Mouse (Mus musculus) T-helper 17 cell (primary cell): ENCODE results near the gene Mmadhc.

ENCODE experiments used
- in situ Hi-C, 2 experiments: fragments of 300-600 bp; cut with MboI, MseI; formaldehyde crosslinking; loops; 1 replicate in 1 of 2; 2 replicates in 1 of 2; pipeline ENCODE4 v1.15.1; 2025; ENCODE audit warnings: high pct_unique_total_duplicates in 2 of 2

Mmadhc gene

GRCm38 (mm10) chr2:50296109-50296986 lies at the start of gene Mmadhc:
TSS of gene Mmadhc (minus strand) at chr2:50296801.
- in situ Hi-C loops, result loop anchor here (25.0 kb wide), 2 partner anchors 1384 to 1616 kb away; no protein-coding TSS in a partner anchor

- in situ Hi-C loops, result no loop called here
These were observed 47.0 kb upstream of the Mmadhc start for GRCm38 (mm10) chr2:50343598-50343997.

- in situ Hi-C loops, result no loop called here
These were observed 42.5 kb upstream of the Mmadhc start for GRCm38 (mm10) chr2:50339061-50339460.

- in situ Hi-C loops, result no loop called here
These were observed 41.0 kb upstream of the Mmadhc start for GRCm38 (mm10) chr2:50337596-50337995.

- in situ Hi-C loops, result no loop called here
These were observed 35.2 kb upstream of the Mmadhc start for GRCm38 (mm10) chr2:50331716-50332270.

GRCm38 (mm10) chr2:50328181-50328580 lies 31.6 kb upstream of the Mmadhc start:
- in situ Hi-C loops, result no loop called here

GRCm38 (mm10) chr2:50324799-50325198 lies 28.2 kb upstream of the Mmadhc start:
- in situ Hi-C loops, result loop anchor here (25.0 kb wide), 2 partner anchors 513 to 1113 kb away; no protein-coding TSS in a partner anchor

- in situ Hi-C loops, result loop anchor here (10.0 to 25.0 kb wide), 6 partner anchors 508 to 1608 kb away; partner anchors contain the start of gene Rnd3 (in 1 of the 2)
These were observed 10.2 kb upstream of the Mmadhc start for GRCm38 (mm10) chr2:50306663-50307320.

GRCm38 (mm10) chr2:50304824-50305577 lies 8.4 kb upstream of the Mmadhc start:
- in situ Hi-C loops, result loop anchor here (5.0 to 25.0 kb wide), 7 partner anchors 510 to 1610 kb away; partner anchors contain the start of gene Rnd3 (in 1 of the 2)

GRCm38 (mm10) chr2:50296987-50297350 lies 368 bp upstream of the Mmadhc start:
- in situ Hi-C loops, result loop anchor here (25.0 kb wide), 2 partner anchors 1385 to 1615 kb away; no protein-coding TSS in a partner anchor

GRCm38 (mm10) chr2:50295562-50295961 lies 1.0 kb downstream of the Mmadhc start:
- in situ Hi-C loops, result loop anchor here (25.0 kb wide), 2 partner anchors 1383 to 1617 kb away; no protein-coding TSS in a partner anchor

- in situ Hi-C loops, result loop anchor here (25.0 kb wide), 2 partner anchors 1382 to 1618 kb away; no protein-coding TSS in a partner anchor
These were observed 2.5 kb downstream of the Mmadhc start for GRCm38 (mm10) chr2:50294084-50294483.

GRCm38 (mm10) chr2:50293572-50293971 lies 3.0 kb downstream of the Mmadhc start:
- in situ Hi-C loops, result loop anchor here (25.0 kb wide), 2 partner anchors 1381 to 1619 kb away; no protein-coding TSS in a partner anchor

- in situ Hi-C loops, result loop anchor here (25.0 kb wide), 2 partner anchors 1380 to 1620 kb away; no protein-coding TSS in a partner anchor
These were observed 4.7 kb downstream of the Mmadhc start for GRCm38 (mm10) chr2:50291901-50292300.

- in situ Hi-C loops, result loop anchor here (25.0 kb wide), 2 partner anchors 1378 to 1622 kb away; no protein-coding TSS in a partner anchor
These were observed 5.8 kb downstream of the Mmadhc start for GRCm38 (mm10) chr2:50290754-50291153.

- in situ Hi-C loops, result loop anchor here (25.0 kb wide), 2 partner anchors 1372 to 1628 kb away; no protein-coding TSS in a partner anchor
These were observed 11.8 kb downstream of the Mmadhc start for GRCm38 (mm10) chr2:50284781-50285180.

GRCm38 (mm10) chr2:50284040-50284439 lies 12.6 kb downstream of the Mmadhc start:
- in situ Hi-C loops, result loop anchor here (25.0 kb wide), 2 partner anchors 1372 to 1628 kb away; no protein-coding TSS in a partner anchor

GRCm38 (mm10) chr2:50276715-50277114 lies 19.9 kb downstream of the Mmadhc start:
- in situ Hi-C loops, result loop anchor here (25.0 kb wide), 2 partner anchors 1364 to 1636 kb away; no protein-coding TSS in a partner anchor

- in situ Hi-C loops, result loop anchor here in 1 of 2 experiments (5.0 kb wide), 1 partner anchor 506 kb away; no protein-coding TSS in a partner anchor
These were observed 23.2 kb downstream of the Mmadhc start for GRCm38 (mm10) chr2:50273415-50273814.

- in situ Hi-C loops, result loop anchor here in 1 of 2 experiments (5.0 kb wide), 1 partner anchor 505 kb away; no protein-coding TSS in a partner anchor
These were observed 24.4 kb downstream of the Mmadhc start for GRCm38 (mm10) chr2:50272165-50272564.
